Mouse (Mus musculus) ES-E14 (cell line): ENCODE measurements at regions not wholly inside any gene's neighbourhood (a gene's known extent, or its start where the extent isn't known, plus 50 kb on each side); places are given as distances from the start of the nearest gene placed in this dataset.
A peak's percentile ranks its signal among the peaks of the same experiment; 100 is the strongest.

Experiments
- DNase-seq: peaks from one replicate; pipeline ENCODE4 v3.0.0-alpha.2; 2013; ENCODE audit warnings: low read depth, low spot score
- H3K27ac ChIP-seq: 2 replicates; pipeline ENCODE4 v1.5.1; 2012; ENCODE audit warnings: low read depth, mild to moderate bottlenecking, low read length, moderate library complexity, mixed read lengths; ENCODE audit not compliant: poor library complexity, insufficient read depth, severe bottlenecking
- H3K36me3 ChIP-seq: 2 replicates; pipeline ENCODE4 v1.6.1; 2012; ENCODE audit warnings: mild to moderate bottlenecking, low read length, moderate library complexity, mixed read lengths; ENCODE audit not compliant: control insufficient read depth, poor library complexity, insufficient read depth, severe bottlenecking
- H3K4me1 ChIP-seq, 2 experiments: fragments of 150-350 bp in 1 of 2; sonication (generic) in 1 of 2; 2 replicates each; pipeline ENCODE4 v1.6.1; 2012; ENCODE audit warnings: low read length in 2 of 2, mild to moderate bottlenecking in 1 of 2, mixed read lengths in 1 of 2; ENCODE audit not compliant: control insufficient read depth in 2 of 2, insufficient read depth in 2 of 2, poor library complexity in 1 of 2
- H3K4me3 ChIP-seq, 2 experiments: fragments of 150-350 bp in 1 of 2; sonication (generic) in 1 of 2; 2 replicates each; pipeline ENCODE4 v1.5.1; 2012; ENCODE audit warnings: low read length in 2 of 2, low read depth in 1 of 2, mild to moderate bottlenecking in 1 of 2, mixed read lengths in 1 of 2; ENCODE audit not compliant: insufficient read depth in 1 of 2, poor library complexity in 1 of 2, severe bottlenecking in 1 of 2
- H3K9ac ChIP-seq: 2 replicates; pipeline ENCODE4 v1.6.1; 2012; ENCODE audit warnings: low read depth, mild to moderate bottlenecking, low read length, mixed read lengths; ENCODE audit not compliant: poor library complexity, insufficient read depth, severe bottlenecking
- H3K9me3 ChIP-seq: fragments of 150-350 bp; sonication (generic); 2 replicates; pipeline ENCODE4 v1.6.1; 2012; ENCODE audit warnings: low read depth, mild to moderate bottlenecking, low read length; ENCODE audit not compliant: control insufficient read depth, insufficient read depth
- CHD2 ChIP-seq: IDR thresholded peaks from 2 replicates; pipeline ENCODE4 v1.6.1; 2014; ENCODE audit warnings: mild to moderate bottlenecking, low read depth, low read length, inconsistent platforms
- HCFC1 ChIP-seq: IDR thresholded peaks from 2 replicates; pipeline ENCODE4 v1.6.1; 2012; ENCODE audit warnings: low read length, inconsistent platforms, borderline replicate concordance; ENCODE audit not compliant: insufficient read depth
- MAFK ChIP-seq: IDR thresholded peaks from 2 replicates; pipeline ENCODE4 v1.6.1; 2014; ENCODE audit warnings: mild to moderate bottlenecking, low read depth, low read length, inconsistent platforms; ENCODE audit not compliant: insufficient read depth
- ZC3H11A ChIP-seq: IDR thresholded peaks from 2 replicates; pipeline ENCODE4 v1.6.1; 2012; ENCODE audit warnings: low read depth, mild to moderate bottlenecking, inconsistent platforms, low read length, borderline replicate concordance
- ZNF384 ChIP-seq: IDR thresholded peaks from 2 replicates; pipeline ENCODE4 v1.6.1; 2012; ENCODE audit warnings: low read depth, low read length, inconsistent platforms
- in situ Hi-C, 2 experiments: fragments of 600-800 bp; cut with MboI; formaldehyde crosslinking; loops; one replicate each; pipeline ENCODE4 v1.15.1; 2025; ENCODE audit warnings: low sequenced_read_pairs in 2 of 2, inconsistent platforms in 1 of 2; ENCODE audit not compliant: unreplicated experiment in 2 of 2

DNA sequence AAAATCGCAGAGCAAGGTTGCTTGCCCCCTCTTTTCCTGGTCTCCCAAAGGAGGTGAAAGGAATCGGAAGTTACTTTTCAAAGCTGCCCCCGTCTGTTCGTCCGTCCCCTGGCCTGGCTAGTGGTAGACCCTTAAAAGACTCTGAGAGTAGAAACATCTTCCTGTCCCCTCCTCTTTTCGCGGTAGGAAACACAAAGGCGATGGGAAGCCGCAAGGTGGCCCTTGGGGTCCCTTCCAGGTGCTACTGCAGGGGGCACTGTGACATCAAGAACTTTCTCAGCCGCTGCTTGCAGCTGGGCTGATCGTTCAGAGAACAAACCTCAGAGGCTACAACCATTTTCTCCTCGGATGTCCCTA, 316.8 kb downstream of the Med13l start:
- in situ Hi-C loops = no loop called here
- Histone ChIP-seq H3K27ac (no peak overlapping the region), H3K9ac (no peak overlapping the region), H3K9me3 (no peaks in the 10 kb centered on the region), H3K4me1 (no peaks in the 10 kb centered on the region), H3K36me3 (no peaks in the 10 kb centered on the region), H3K4me3 (no peak overlapping the region)
- peak; percentile 19 for DNase-seq
- TF ChIP-seq HCFC1 (no peak), CHD2 (no peak), MAFK (no peak), ZNF384 (no peak), ZC3H11A (peak; percentile 65; the same call in 1 of the 2 replicates)

DNA sequence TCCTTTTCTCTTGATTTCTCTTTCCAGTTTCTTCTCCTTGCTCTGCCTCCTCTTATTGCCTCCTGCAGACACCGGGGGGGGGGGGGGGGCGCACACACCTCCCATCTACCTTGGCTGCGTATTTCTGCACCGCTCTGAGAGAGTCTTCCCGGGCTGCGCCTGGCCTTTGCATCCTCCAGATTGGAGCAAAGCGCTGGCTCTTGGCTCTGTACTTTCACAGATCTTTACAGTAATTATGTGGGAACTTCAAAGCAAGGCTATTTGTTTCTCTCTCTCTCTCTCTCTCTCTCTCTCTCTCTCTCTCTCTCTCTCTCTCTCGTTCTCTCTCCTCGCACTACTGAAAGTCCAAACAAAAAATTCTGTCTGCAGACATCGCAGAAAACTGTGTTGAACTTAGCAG, 317.4 kb downstream of the Med13l start:
- in situ Hi-C loops = no loop called here
- H3K4me3 ChIP-seq = no peak overlapping the region
- DNase-seq = no peak

GRCm38 (mm10) chr5:118878722-118879121, 318.2 kb downstream of the Med13l start:
- no peak overlapping the region for H3K4me3 ChIP-seq
- no peak overlapping the region for H3K9ac ChIP-seq
- no peak overlapping the region for H3K27ac ChIP-seq
- TF ChIP-seq MAFK (no peak), HCFC1 (no peak), ZC3H11A (no peak)
- no peaks in the 10 kb centered on the region for H3K9me3 ChIP-seq
- H3K36me3 ChIP-seq = no peaks in the 10 kb centered on the region
- no peak for DNase-seq
- in situ Hi-C loops = no loop called here
- no peaks in the 10 kb centered on the region for H3K4me1 ChIP-seq

More for the DNA sequence above, 317.4 kb downstream of the Med13l start:
- no peak overlapping the region for H3K9ac ChIP-seq
- TF ChIP-seq ZC3H11A (no peak), CHD2 (no peak), ZNF384 (no peak), MAFK (no peak)
- no peaks in the 10 kb centered on the region for H3K36me3 ChIP-seq
- no peaks in the 10 kb centered on the region for H3K4me1 ChIP-seq
- H3K27ac ChIP-seq = no peak overlapping the region
- H3K9me3 ChIP-seq = no peaks in the 10 kb centered on the region

DNA sequence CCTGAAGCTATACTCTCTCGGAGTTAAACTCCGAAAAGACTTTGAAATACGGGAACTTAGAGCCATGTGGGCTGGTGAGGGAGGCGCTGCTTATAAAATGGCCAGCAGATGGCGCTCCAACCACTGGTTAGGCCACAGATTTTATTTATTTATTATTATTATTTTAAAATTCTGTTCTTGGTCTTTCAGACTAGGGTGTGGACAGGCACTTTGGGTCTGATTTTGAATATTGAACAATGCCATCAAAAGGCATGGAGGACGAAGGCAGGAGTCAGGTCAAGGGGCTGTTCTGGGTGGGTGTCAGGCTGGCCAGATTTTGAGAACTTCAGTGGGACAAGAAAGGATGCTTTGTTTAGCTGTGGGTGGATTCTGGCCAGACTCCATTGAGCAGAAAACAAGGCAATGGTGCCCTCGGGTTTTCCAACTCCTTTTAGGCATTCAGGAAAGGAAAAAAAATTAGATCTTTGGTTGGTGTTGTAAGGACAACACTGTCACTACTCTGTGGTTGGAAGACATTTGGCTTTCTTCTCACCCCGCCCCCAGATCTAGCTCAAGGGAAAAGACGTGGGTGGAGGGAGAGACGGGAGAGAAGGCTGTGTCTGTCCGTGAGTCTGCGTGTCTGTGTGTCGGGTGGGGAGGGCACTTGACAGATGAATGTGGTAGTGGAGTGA, 319.5 kb downstream of the Med13l start:
- TF ChIP-seq ZNF384 (no peak), MAFK (no peak), ZC3H11A (peak; percentile 87)
- Histone ChIP-seq H3K9ac (no peak overlapping the region), H3K36me3 (no peaks in the 10 kb centered on the region), H3K4me3 (no peak overlapping the region), H3K9me3 (no peaks in the 10 kb centered on the region), H3K27ac (no peak overlapping the region), H3K4me1 (no peaks in the 10 kb centered on the region)
- peak; percentile 40 for DNase-seq
- in situ Hi-C loops = loop anchor here in 1 of 2 experiments (10.0 kb wide), 1 partner anchor 825 kb away; no protein-coding TSS in a partner anchor

DNA sequence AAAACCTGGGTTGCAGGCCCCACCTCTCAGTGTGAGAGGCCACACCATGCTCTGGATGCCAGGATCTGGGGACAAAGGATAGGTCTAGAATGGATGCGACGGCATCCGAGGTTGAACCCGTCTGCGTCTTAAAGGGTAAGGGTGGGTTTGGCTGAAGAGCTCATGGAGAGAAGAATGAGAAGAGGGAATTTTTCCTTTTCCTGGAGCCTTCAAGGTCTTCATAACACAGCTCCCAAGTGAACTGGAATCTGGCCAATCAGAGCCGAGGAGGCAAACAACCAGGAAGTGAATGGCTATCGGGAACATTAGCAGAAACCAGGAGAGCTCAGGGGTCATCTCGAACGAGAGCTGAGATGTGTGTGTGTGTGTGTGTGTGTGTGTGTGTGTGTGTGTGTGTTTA, 320.1 kb downstream of the Med13l start:
- TF ChIP-seq HCFC1 (no peak), ZNF384 (no peak), MAFK (no peak), ZC3H11A (no peak), CHD2 (no peak)

More for the DNA sequence above, 320.1 kb downstream of the Med13l start:
- H3K36me3 ChIP-seq = no peaks in the 10 kb centered on the region
- no peak overlapping the region for H3K4me3 ChIP-seq
- H3K9ac ChIP-seq = no peak overlapping the region
- no peaks in the 10 kb centered on the region for H3K4me1 ChIP-seq
- no peak for DNase-seq
- no peaks in the 10 kb centered on the region for H3K9me3 ChIP-seq
- H3K27ac ChIP-seq = no peak overlapping the region
- in situ Hi-C loops = loop anchor here in 1 of 2 experiments (10.0 kb wide), 1 partner anchor 824 kb away; no protein-coding TSS in a partner anchor
